9 mouse cellular contexts compared by ENCODE assay signal in genomic region chr1:39901851-39902703, GRCm38 (mm10). TPM values are rescaled to one million over a fixed set of nuclear protein-coding genes. Genes with fewer than 3 reads are reported as not detected.
DNase-seq lines count a peak whose midpoint lies in the region; ATAC-seq and TF ChIP-seq lines count a peak whose summit lies in the region.
"Had no signal": no experiment of that assay in that cellular context is flagged by ENCODE, and none has a peak within 500 bp of the region (broad histone marks: within the 10 kb centered on the region; RNA-seq: fewer than 3 reads in every experiment).

No protein-coding gene starts in this region.

- WGBS in embryonic facial prominence, embryonic 13.5 days = under 1% methylated on average over 26 of the region's 26 CpGs
- under 1% methylated on average over 26 of the region's 26 CpGs for WGBS in midbrain, embryonic 14.5 days

- no peaks in the 10 kb centered on the region for H3K27me3 ChIP-seq in embryonic facial prominence, embryonic 13.5 days
- no peaks in the 10 kb centered on the region for H3K27me3 ChIP-seq in midbrain, embryonic 14.5 days (ENCODE audit: control insufficient read depth, insufficient read depth, low read length)
- H3K27me3 ChIP-seq: Patski had no signal

- H3K4me1 ChIP-seq in embryonic facial prominence, embryonic 13.5 days = peaks cover 48% of the 10 kb centered on the region
- peaks cover 54% of the 10 kb centered on the region for H3K4me1 ChIP-seq in midbrain, embryonic 14.5 days (ENCODE audit: control insufficient read depth, insufficient read depth, low read length)

- peaks cover 20% of the 10 kb centered on the region for H3K36me3 ChIP-seq in embryonic facial prominence, embryonic 13.5 days
- H3K36me3 ChIP-seq in midbrain, embryonic 14.5 days (ENCODE audit: control insufficient read depth, insufficient read depth, low read length) = peaks cover 9% of the 10 kb centered on the region; the same call in 1 of the 2 replicates

- intact Hi-C loops in gastrocnemius, adult 2 months (cut with DNase I) = loop anchor here (5.0 kb wide), 2 partner anchors 35 to 215 kb away; no protein-coding TSS in a partner anchor
- intact Hi-C loops in heart, postnatal 14 days (cut with DNase I) = loop anchor here (2.0 to 5.0 kb wide), 4 partner anchors 21 to 215 kb away; no protein-coding TSS in a partner anchor
- intact Hi-C loops in left cerebral cortex, postnatal 4 days (cut with DNase I) = loop anchor here (5.0 to 10.0 kb wide), 2 partner anchors 140 to 473 kb away; no protein-coding TSS in a partner anchor

- peak overlapping the region; percentile 82 for H3K4me2 ChIP-seq in embryonic facial prominence, embryonic 13.5 days
- peak overlapping the region; percentile 98 for H3K4me2 ChIP-seq in midbrain, embryonic 14.5 days (ENCODE audit: low read length)

- no peak for ATAC-seq in embryonic facial prominence, embryonic 13.5 days (ENCODE audit: insufficient number of reproducible peaks, insufficient read depth, low FRiP score, low TSS enrichment, low read depth)
- ATAC-seq in midbrain, embryonic 14.5 days (ENCODE audit: low FRiP score, low TSS enrichment) = no peak

- no peak for TF ChIP-seq CTCF in gastrocnemius, adult 2 months (IDR thresholded peaks at IDR 0.05)

- peak; percentile 69 for DNase-seq in gastrocnemius, adult 2 months
- DNase-seq in gastrocnemius, adult 18-20 months (ENCODE audit: low spot score) = no peak
- DNase-seq in adrenal gland, postnatal 10 days = peak; percentile 50
- peak; percentile 51 to 70 for DNase-seq in heart, postnatal 14 days
- peak; percentile 50 for DNase-seq in left cerebral cortex, postnatal 4 days
- DNase-seq in midbrain, embryonic 14.5 days = peak; percentile 67
- peak; percentile 63 for DNase-seq in testis, postnatal 10 days (ENCODE audit: low spot score)

- peak overlapping the region; percentile 92 for H3K4me3 ChIP-seq in gastrocnemius, adult 2 months
- H3K4me3 ChIP-seq in embryonic facial prominence, embryonic 13.5 days = peak overlapping the region; percentile 95
- H3K4me3 ChIP-seq in midbrain, embryonic 14.5 days (replicated peaks; ENCODE audit: low read depth, low read length) = peak overlapping the region; percentile 97

- peak overlapping the region; percentile 87 for H3K27ac ChIP-seq in gastrocnemius, adult 2 months
- peak overlapping the region; percentile 98 for H3K27ac ChIP-seq in embryonic facial prominence, embryonic 13.5 days
- peak overlapping the region; percentile 100 for H3K27ac ChIP-seq in midbrain, embryonic 14.5 days (replicated peaks; ENCODE audit: low read depth, low read length)

- peak overlapping the region; percentile 100 for H3K9ac ChIP-seq in embryonic facial prominence, embryonic 13.5 days
- peak overlapping the region; percentile 100 for H3K9ac ChIP-seq in midbrain, embryonic 14.5 days (replicated peaks; ENCODE audit: low read length)

- H3K9me3 ChIP-seq in embryonic facial prominence, embryonic 13.5 days = no peaks in the 10 kb centered on the region
- H3K9me3 ChIP-seq in midbrain, embryonic 14.5 days (ENCODE audit: control insufficient read depth, low read length) = no peaks in the 10 kb centered on the region

RNA-seq across cellular contexts. Expression of gene Map4k4, which starts 1.4 kb away (rescaled TPM):
- 10 to 100 TPM; 23.2 to 28.3 TPM for total RNA-seq in gastrocnemius, adult 2 months (2021)
- total RNA-seq in gastrocnemius, adult 18-20 months (2021) = 10 to 100 TPM; 15.2 to 20.9 TPM
- total RNA-seq in adrenal gland, postnatal 10 days (2021) = 100 to 1,000 TPM; 138 to 167 TPM
- polyA plus RNA-seq in embryonic facial prominence, embryonic 13.5 days (2015; fragmentation: Nextera tagmentation; extraction: Ambion mirVana) = 42.8 and 56.6 TPM in 2 replicates
- total RNA-seq in heart, postnatal 14 days (2021) = 100 to 1,000 TPM; 175 to 185 TPM
- 100 to 1,000 TPM; 374 to 381 TPM for total RNA-seq in left cerebral cortex, postnatal 4 days (2021)
- 48.9 and 56.7 TPM in 2 replicates for polyA plus RNA-seq in midbrain, embryonic 14.5 days (2014; fragmentation: Nextera tagmentation; extraction: Ambion mirVana)

Comparison
In these comparisons a context has a peak if more than half of its experiments do, and no peak if none do; other contexts are left out.
1. RNA of gene Map4k4, which starts 1.4 kb away (total RNA-seq): 374 to 381 TPM in left cerebral cortex, postnatal 4 days, 175 to 185 TPM in heart, postnatal 14 days and 138 to 167 TPM in adrenal gland, postnatal 10 days; 23.2 to 28.3 TPM in gastrocnemius, adult 2 months and 15.2 to 20.9 TPM in gastrocnemius, adult 18-20 months; every median in the first group is over 4 times any median in the second.
2. Peak in every context shown above with its lines, with median percentiles within 50 percentile points of each other: H3K27ac ChIP-seq and H3K4me3 ChIP-seq.